Mouse (Mus musculus) right cerebral cortex, postnatal 10 days (tissue): ENCODE data around the gene Sirt4.
"Not testable (repeated sequence)": the region's sequence is repeated elsewhere in the genome, so short reads cannot be mapped to it uniquely, and the experiment has no call there.

ENCODE experiments used
- DNase-seq, 2 experiments: peaks; one replicate each; pipeline ENCODE4 v3.0.0; 2021; ENCODE audit warnings: low spot score in 2 of 2

The Sirt4 gene

GRCm38 (mm10) chr5:115483947-115484920, at the start of gene Sirt4:
Gene Sirt4, minus strand, starts transcription at chr5:115484725.
- DNase-seq, result peak; percentile 91 to 95

- peak; percentile 69 to 74 for DNase-seq
These were observed 47.2 kb upstream of the Sirt4 start for GRCm38 (mm10) chr5:115531671-115532270.

GRCm38 (mm10) chr5:115530447-115530809, 45.9 kb upstream of the Sirt4 start:
- DNase-seq, result peak; percentile 60 to 69

GRCm38 (mm10) chr5:115529742-115530446, 45.4 kb upstream of the Sirt4 start:
- no peak for DNase-seq

GRCm38 (mm10) chr5:115529364-115529741, 44.8 kb upstream of the Sirt4 start:
- DNase-seq, result no peak

GRCm38 (mm10) chr5:115528128-115528527, 43.6 kb upstream of the Sirt4 start:
- DNase-seq, result no peak

GRCm38 (mm10) chr5:115526456-115527202, 42.1 kb upstream of the Sirt4 start:
- no peak for DNase-seq

GRCm38 (mm10) chr5:115525943-115526342, 41.4 kb upstream of the Sirt4 start:
- DNase-seq, result no peak

GRCm38 (mm10) chr5:115525416-115525815, 40.9 kb upstream of the Sirt4 start:
- no peak for DNase-seq

GRCm38 (mm10) chr5:115524471-115524870, 39.9 kb upstream of the Sirt4 start:
- no peak for DNase-seq

- no peak for DNase-seq
These were observed 39.4 kb upstream of the Sirt4 start for GRCm38 (mm10) chr5:115523971-115524370.

GRCm38 (mm10) chr5:115522981-115523499, 38.5 kb upstream of the Sirt4 start:
- DNase-seq, result no peak

- DNase-seq, result no peak
These were observed 38.0 kb upstream of the Sirt4 start for GRCm38 (mm10) chr5:115522531-115522930.

GRCm38 (mm10) chr5:115521553-115522461, 37.3 kb upstream of the Sirt4 start:
- no peak for DNase-seq

- peak in 1 of 2 experiments; percentile 68 for DNase-seq
These were observed 35.9 kb upstream of the Sirt4 start for GRCm38 (mm10) chr5:115520325-115520869.

GRCm38 (mm10) chr5:115518214-115518613, 33.7 kb upstream of the Sirt4 start:
- not testable (repeated sequence) for DNase-seq

GRCm38 (mm10) chr5:115517501-115517900, 33.0 kb upstream of the Sirt4 start:
- DNase-seq, result no peak

GRCm38 (mm10) chr5:115516908-115517307, 32.4 kb upstream of the Sirt4 start:
- DNase-seq, result no peak

GRCm38 (mm10) chr5:115516081-115516907, 31.8 kb upstream of the Sirt4 start:
- no peak for DNase-seq
